Mouse (Mus musculus) activated CD4-positive, CD25-positive, alpha-beta regulatory T cell, adult 4 months (primary cell): ENCODE results near the gene Slc16a10. TPM values are rescaled to one million over a fixed set of nuclear protein-coding genes. Genes with fewer than 3 reads are reported as not detected.

ENCODE experiments used
- ATAC-seq: one replicate; pipeline ENCODE4 v1.8.0; 2017
- polyA plus RNA-seq, 2 experiments: library from polyadenylated mRNA; unstranded; fragments of 100-300 nt; shearing (Covaris generic); gene quantifications; one replicate each; pipeline ENCODE4 v1.2.1; 2017

Slc16a10 gene
- polyA plus RNA-seq, 2 experiments from 2014 or later, result 2.0 to 2.9 TPM

DNA sequence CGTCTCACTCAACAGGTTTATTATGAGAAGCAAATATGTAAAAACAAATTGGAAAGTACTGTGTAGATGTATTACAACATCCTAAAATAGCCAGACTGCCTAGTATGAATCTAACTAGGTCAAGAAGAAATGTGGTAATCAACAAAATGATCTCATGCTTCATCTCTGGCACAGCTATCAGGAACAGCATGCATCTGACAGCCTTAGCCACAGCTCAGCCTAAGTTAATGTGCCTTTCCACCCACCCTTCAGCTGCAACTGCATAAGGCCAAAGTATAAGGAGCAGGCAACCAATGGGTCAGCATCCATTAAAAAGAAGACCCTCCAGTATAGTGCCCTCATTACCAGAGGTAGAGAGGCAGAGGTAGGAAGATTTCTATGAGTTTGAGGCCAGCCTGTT is 34.1 kb downstream of the Slc16a10 start:
- no peak for ATAC-seq

DNA sequence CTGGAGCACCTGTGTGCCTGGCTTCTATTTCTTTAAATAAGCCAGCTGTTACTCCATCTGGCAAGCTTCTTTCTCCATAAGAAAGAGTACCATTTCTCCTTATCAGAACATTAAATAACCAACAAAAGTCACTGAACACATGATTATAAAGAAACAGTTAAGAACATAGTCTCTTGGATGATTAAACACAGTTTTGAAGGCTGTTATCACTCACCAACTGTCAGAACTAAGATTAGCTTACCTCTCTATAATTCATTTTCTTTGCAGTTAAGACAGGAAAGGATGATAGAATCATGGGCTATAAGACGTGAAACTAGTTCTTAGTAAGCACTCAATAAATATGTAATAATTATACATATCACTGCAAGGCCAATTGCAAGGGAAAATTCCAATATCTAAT is 36.9 kb downstream of the Slc16a10 start:
- ATAC-seq, result no peak

- ATAC-seq, result no peak
Observed at GRCm38 (mm10) chr10:40103790-40104189, 38.3 kb downstream of the Slc16a10 start.

DNA sequence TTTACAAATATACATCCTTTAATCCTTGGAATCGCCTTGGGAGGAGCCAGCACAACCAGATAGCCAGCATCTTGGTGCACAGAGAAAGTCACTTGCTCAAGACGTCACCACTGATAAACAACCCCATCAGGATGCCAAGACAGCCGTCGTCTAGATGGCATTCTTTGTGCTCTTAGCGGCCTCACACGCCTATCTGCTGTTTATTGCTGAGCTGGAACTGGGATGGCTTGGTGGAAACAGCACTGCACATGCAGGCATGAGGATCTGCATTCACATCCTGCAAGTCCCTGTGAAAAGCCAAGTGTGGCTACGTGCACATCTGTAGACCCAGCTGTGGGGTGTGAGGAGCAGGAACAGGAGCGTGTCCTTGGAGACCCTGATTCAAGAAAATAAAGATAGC is 39.1 kb downstream of the Slc16a10 start:
- ATAC-seq, result no peak

DNA sequence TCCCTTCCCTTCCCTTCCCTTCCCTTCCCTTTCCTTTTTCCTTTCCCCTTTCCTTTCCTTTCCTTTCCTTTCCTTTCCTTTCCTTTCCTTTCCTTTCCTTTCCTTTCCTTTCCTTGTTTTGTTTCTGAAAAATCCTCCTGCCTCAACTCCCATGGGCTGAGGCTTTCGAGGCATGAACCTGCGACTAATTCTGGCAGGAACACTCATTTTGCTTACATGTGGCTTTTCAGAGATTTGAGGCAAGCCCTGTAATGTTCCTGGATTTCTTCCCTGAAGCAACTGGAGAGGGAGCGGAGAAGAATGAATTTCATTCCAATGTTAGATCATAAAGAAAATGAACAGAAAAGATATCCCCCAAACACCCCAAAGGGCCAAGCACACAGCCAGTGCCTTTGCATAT is 39.9 kb downstream of the Slc16a10 start:
- ATAC-seq, result no peak

- no peak for ATAC-seq
Observed at GRCm38 (mm10) chr10:40098441-40098840, 43.6 kb downstream of the Slc16a10 start.

- no peak for ATAC-seq
Observed at GRCm38 (mm10) chr10:40097519-40097918, 44.5 kb downstream of the Slc16a10 start.

- no peak for ATAC-seq
Observed at GRCm38 (mm10) chr10:40094752-40095151, 47.3 kb downstream of the Slc16a10 start.

GRCm38 (mm10) chr10:40093526-40093925 is 48.5 kb downstream of the Slc16a10 start:
- ATAC-seq, result no peak

DNA sequence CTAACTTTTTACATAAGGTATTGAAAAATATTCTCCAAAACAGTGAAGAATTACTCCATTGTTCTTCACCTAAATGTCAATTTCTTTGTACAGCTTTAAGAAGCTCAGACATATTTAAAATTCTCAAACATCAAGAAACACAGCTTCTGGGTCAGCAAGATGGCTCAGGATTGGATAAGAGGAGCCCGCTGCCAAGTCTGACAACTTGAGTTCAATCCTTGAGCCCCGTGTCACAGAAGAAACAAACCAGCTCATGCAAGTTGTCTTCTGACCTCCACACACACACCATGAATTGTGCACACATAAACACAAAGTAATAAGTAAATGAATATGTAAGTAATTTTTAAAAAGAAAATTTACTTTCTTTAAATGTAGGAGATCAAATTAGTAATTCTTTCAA is 50.6 kb downstream of the Slc16a10 start:
- ATAC-seq, result no peak

DNA sequence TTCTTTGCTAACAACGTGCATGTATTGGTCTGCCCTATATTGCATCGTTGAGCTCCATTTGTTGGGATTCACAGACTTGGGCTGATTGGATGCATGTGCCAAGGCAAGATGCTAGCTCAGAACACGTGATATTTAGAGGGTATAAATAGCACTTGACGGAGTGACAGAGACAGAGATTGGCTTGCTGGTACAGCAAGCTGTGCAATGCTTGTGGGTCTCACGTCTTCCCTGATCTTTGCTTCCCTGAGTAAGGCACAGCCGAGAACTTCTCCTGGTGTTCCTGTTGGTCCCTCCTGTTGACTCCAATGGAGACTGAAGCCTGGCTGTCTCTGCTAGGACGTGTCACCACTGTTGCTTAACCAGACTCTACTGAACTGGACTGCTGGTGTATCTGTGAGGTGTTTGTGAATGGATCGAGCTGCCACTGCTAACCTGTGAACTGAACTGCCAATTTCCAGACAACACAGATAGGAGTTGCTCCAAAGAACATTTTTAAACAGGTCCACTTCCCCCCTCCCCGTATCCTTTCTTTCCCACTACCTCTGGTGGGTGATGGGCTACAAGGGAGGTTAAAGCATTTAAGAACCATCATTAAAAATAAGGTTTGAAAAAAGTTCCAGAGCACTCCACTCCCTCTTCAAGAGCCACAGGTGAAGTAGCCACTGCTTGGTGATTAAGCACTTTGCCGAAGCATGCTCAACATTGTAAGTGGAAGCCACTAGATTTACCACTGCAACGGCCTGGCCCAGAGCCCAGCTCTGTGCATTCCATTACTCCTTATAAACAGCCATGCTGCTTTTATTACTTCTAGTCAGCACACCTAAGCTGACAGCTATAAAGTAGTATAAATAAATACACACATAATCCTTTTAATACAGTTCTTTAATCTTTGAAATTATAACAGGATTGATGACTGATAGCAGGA is 51.3 kb downstream of the Slc16a10 start:
- ATAC-seq, result no peak

GRCm38 (mm10) chr10:40084332-40085093 is 57.5 kb downstream of the Slc16a10 start:
- no peak for ATAC-seq

GRCm38 (mm10) chr10:40083556-40083955 is 58.5 kb downstream of the Slc16a10 start:
- no peak for ATAC-seq

DNA sequence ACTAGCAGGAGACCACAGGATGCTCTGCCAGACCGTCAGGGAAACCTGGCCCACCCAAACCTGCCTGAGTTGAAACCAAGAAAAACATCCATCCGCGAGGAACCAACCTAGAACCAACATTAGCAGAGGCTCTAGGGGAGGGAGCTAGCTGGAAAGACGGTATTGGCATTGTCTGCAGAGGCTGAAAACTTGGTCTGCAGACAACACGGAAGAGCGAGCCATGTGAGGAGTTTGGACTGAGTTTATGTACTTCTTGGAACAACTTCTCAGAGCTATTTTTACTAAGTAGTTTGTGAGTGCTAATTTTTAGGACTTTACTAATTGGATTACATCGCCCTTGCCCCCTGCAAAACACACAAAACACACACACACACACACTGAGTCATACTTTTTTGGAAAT is 59.4 kb downstream of the Slc16a10 start:
- no peak for ATAC-seq

DNA sequence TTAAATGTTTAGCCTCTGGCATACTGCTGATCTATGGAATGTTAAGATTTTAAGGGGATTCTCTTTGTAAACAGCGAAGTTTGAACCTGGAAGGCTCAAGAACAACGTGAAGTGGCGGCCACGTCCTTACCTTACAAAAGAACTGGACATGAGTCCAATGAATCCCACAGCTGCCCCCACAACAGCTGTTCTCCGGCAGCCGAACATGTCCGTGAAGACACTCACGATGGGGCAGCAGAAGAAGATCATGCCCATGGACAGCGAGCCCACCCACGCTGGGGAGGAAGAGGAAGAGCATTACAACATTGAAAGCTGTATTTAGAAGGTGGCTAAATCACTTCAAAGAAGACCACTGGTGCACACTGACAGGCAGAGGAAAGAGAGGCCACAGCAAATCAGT is 61.5 kb downstream of the Slc16a10 start:
- ATAC-seq, result no peak

DNA sequence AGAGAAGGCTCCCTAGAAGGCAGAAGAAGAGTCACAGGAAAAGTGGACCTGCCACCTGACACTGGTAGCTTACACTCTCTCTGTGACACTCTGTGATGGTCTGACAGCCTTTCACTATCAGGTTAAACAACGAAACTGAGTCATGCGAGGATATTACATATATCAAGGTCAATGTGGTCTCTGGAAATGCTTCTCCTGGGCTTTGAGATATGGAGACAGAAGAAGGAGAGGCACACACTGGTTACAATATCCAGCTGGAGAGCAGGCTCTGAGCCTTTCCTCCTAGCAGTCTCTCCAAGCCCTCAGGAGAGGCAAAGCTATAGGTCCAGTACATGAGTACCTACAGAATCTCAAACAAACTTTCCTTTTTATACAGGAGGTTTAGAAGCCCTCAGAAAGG is 62.8 kb downstream of the Slc16a10 start:
- no peak for ATAC-seq

- ATAC-seq, result no peak
Observed at GRCm38 (mm10) chr10:40077960-40078353, 64.1 kb downstream of the Slc16a10 start.

DNA sequence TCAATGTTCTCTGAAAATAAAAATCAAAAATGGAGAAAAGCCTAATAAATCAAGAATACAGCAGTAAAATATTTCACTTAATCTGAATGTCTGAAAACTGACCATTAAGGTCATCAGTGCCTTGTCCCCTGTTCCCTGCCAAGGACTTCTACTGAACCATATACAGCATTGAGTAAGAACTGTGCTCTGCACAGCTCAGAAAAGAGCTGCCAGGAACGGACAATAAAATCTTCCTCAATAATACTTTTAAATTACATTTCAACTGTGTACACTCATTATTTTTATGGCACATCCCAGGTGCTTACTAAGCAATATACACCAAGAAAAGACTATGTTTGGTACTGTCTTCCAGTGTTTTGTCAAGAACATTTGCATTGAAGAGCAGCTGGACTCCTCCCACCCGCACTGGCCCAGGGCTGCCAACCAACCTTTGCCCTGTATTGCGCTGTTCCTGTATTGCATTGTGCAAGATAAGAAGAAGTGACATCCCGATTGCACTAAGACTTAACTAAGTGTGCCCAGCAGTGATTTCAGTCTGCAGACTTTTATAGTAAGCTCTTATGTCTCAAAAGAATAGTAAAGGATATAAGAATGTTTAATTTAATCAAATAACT is 64.6 kb downstream of the Slc16a10 start:
- ATAC-seq, result no peak

DNA sequence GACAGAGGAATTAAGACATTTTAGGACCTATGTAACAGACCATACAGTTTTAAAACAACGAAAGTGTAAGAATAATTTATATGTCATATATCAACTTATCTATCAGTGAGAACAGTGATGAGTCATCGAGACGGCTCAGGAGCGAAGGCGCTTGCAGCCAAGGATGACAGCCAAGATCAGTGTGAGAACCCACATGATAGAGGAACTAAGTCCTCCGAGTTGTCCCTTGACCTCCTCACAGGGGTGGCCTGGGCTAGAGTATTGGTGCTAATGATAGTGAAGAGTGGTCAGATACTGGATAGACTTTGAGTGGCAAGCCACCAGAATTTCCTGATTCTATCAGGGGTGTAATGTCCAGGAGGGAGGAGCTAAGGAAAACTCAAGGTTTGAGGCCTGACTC is 68.5 kb downstream of the Slc16a10 start:
- no peak for ATAC-seq

- ATAC-seq, result no peak
Observed at GRCm38 (mm10) chr10:40070684-40071083, 71.4 kb downstream of the Slc16a10 start.

DNA sequence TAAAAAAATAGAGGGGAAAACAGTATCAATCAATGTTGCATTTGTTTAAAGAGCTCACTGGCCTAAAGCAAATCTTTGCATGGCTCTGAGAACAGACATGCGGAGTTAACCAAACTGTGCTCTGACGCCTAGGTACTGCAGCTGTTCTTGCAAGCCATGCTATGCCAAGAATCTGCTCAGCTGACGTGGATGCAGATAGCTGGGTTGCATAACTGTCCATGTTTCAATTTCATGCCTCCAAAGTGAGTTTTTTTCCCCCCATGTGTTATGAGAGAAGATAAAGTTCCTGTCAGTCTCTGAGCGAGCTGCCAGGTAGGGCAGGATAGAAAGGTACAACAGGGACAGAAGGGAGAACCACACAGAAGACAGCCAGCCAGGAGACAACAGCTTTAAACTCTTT is 72.8 kb downstream of the Slc16a10 start:
- ATAC-seq, result no peak

GRCm38 (mm10) chr10:40068595-40068994 is 73.5 kb downstream of the Slc16a10 start:
- no peak for ATAC-seq

- no peak for ATAC-seq
Observed at GRCm38 (mm10) chr10:40067529-40067928, 74.5 kb downstream of the Slc16a10 start.
